Mouse (Mus musculus): ENCODE data around the gene Clic6.

Gene Clic6

GRCm38 (mm10) chr16:92524651-92525050 lies 39.1 kb downstream of the Clic6 start:
- no peak for DNase-seq (ENCODE audit: low spot score)

- DNase-seq (ENCODE audit: low spot score): no peak
These were observed 40.4 kb downstream of the Clic6 start for GRCm38 (mm10) chr16:92525919-92526318.

- DNase-seq (ENCODE audit: low spot score): no peak
These were observed 49.7 kb downstream of the Clic6 start for GRCm38 (mm10) chr16:92535258-92535657.

GRCm38 (mm10) chr16:92538356-92538755 lies 52.8 kb downstream of the Clic6 start:
- no peak for DNase-seq (ENCODE audit: low spot score)

- no peak for DNase-seq (ENCODE audit: low spot score)
These were observed 58.7 kb downstream of the Clic6 start for GRCm38 (mm10) chr16:92544264-92544663.

GRCm38 (mm10) chr16:92548651-92549050 lies 63.1 kb downstream of the Clic6 start:
- no peak for DNase-seq (ENCODE audit: low spot score)

- DNase-seq (ENCODE audit: low spot score): no peak
These were observed 66.0 kb downstream of the Clic6 start for GRCm38 (mm10) chr16:92551266-92552105.

GRCm38 (mm10) chr16:92552106-92552382 lies 66.5 kb downstream of the Clic6 start:
- DNase-seq (ENCODE audit: low spot score): no peak

GRCm38 (mm10) chr16:92552858-92553257 lies 67.3 kb downstream of the Clic6 start:
- DNase-seq (ENCODE audit: low spot score): no peak

- no peak for DNase-seq (ENCODE audit: low spot score)
These were observed 69.5 kb downstream of the Clic6 start for GRCm38 (mm10) chr16:92555051-92555450.

- DNase-seq (ENCODE audit: low spot score): no peak
These were observed 79.8 kb downstream of the Clic6 start for GRCm38 (mm10) chr16:92565291-92565690.

- peak; percentile 57 for DNase-seq (ENCODE audit: low spot score)
These were observed 80.2 kb downstream of the Clic6 start for GRCm38 (mm10) chr16:92565708-92566107.

- no peak for DNase-seq (ENCODE audit: low spot score)
These were observed 80.6 kb downstream of the Clic6 start for GRCm38 (mm10) chr16:92566146-92566545.

GRCm38 (mm10) chr16:92571246-92571645 lies 85.7 kb downstream of the Clic6 start:
- DNase-seq (ENCODE audit: low spot score): peak; percentile 74

- DNase-seq (ENCODE audit: low spot score): no peak
These were observed 87.7 kb downstream of the Clic6 start for GRCm38 (mm10) chr16:92573193-92573592.

GRCm38 (mm10) chr16:92575792-92576191 lies 90.3 kb downstream of the Clic6 start:
- DNase-seq (ENCODE audit: low spot score): no peak

GRCm38 (mm10) chr16:92577381-92577780 lies 91.8 kb downstream of the Clic6 start:
- DNase-seq (ENCODE audit: low spot score): no peak

GRCm38 (mm10) chr16:92578915-92579653 lies 93.5 kb downstream of the Clic6 start:
- DNase-seq (ENCODE audit: low spot score): peak; percentile 24

- DNase-seq (ENCODE audit: low spot score): no peak
These were observed 95.4 kb downstream of the Clic6 start for GRCm38 (mm10) chr16:92580981-92581380.

- no peak for DNase-seq (ENCODE audit: low spot score)
These were observed 96.2 kb downstream of the Clic6 start for GRCm38 (mm10) chr16:92581767-92582166.

GRCm38 (mm10) chr16:92587836-92588235 lies 102.3 kb downstream of the Clic6 start:
- no peak for DNase-seq (ENCODE audit: low spot score)

Data from testis, postnatal 14 days (tissue).